Mouse (Mus musculus) spleen, postnatal 4 days (tissue): ENCODE data around the gene Cyth2.

Source experiments
- DNase-seq, 2 experiments: peaks; one replicate each; pipeline ENCODE4 v3.0.0; 2022; ENCODE audit warnings: low spot score in 2 of 2

The Cyth2 gene

DNA sequence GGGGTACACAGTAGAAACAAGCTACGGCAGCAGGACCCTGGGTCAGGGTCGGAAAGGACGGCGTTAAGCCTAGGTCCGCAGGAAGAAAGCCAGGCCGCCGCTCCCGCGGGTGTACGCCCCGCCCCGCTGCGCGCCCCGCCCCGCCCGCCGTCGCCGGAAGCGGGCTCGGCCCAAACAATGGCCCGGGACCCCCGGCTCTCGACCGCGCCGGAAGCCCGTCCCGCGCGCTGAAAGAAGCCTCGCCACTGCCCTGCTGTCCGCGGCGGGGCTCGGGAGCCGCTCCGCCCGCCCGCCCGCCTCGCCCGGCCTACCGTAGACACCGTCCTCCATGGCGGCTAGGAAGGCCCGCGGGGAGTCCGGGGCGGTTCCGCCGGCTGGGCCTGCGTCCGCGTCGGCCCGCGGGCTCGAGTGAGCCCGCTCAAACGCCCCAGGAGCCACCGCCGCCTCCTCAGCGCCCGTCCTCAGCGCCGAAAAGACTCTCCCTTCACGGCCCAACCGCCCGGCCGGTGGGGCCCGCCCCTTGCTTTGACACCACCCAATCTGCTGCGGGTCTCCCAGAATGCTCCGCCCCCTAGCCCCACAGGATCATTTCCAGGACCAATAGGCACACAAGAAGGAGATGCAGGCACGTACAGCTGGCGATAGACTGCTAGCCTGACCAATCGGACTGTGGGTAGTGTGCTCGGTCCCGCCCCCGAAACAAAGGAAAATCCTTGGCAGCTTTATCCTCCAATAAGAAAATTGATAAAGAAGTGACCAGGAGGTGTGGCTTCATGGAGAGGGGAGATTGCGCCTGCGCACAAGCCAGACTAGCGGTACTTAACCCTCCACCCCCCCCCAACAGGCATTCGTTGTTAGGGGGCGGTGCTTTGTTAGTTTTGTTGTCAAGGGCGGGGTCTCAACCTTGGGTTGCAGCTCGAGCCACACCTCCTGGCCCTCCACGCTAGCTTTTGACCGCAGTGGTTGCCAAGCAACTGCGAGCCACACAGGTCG lies at the start of gene Cyth2:
TSS of gene Cyth2 (minus strand) at position 795 of the 993 bp plus-strand sequence.
- peak; percentile 98 to 99 for DNase-seq

DNA sequence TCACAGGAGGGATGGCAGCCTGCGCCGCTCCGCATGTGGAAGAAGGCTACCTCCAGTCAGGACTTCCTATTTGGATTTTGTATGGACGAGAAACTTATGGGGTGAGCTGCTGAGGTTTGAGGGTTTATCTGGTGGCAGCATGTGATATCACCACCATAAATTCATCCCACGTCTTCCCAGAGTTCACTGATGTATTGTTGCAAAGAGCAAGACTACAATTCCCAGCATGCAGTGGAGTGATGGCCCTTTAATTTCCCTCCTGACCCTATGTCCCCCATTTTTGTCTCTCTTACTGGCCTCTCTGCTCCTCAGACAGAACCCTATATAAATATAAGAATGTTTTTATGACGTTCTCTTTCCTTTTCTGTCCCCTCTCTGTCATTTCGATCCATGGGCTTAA lies 48.4 kb upstream of the Cyth2 start:
- no peak for DNase-seq

DNA sequence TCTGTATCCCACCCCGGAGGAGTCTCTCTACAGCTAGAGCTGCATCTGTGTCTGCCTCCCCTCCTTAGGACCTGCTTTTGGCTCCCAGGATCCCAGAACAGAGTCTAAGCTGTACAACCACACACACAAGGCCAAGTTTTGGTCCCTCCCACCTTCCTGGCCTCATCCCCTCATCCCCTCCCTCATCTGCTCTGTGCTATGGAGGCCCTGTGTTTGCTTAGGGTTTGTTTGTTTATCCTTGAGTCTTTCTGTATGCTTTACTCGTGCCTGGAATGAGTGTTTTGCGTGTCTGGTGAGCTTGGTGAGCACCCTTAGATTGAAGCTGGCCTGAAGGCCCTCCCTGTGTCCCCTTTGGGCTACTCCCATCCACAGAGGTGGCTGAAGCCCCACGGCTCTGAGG lies 44.6 kb upstream of the Cyth2 start:
- DNase-seq = no peak

DNA sequence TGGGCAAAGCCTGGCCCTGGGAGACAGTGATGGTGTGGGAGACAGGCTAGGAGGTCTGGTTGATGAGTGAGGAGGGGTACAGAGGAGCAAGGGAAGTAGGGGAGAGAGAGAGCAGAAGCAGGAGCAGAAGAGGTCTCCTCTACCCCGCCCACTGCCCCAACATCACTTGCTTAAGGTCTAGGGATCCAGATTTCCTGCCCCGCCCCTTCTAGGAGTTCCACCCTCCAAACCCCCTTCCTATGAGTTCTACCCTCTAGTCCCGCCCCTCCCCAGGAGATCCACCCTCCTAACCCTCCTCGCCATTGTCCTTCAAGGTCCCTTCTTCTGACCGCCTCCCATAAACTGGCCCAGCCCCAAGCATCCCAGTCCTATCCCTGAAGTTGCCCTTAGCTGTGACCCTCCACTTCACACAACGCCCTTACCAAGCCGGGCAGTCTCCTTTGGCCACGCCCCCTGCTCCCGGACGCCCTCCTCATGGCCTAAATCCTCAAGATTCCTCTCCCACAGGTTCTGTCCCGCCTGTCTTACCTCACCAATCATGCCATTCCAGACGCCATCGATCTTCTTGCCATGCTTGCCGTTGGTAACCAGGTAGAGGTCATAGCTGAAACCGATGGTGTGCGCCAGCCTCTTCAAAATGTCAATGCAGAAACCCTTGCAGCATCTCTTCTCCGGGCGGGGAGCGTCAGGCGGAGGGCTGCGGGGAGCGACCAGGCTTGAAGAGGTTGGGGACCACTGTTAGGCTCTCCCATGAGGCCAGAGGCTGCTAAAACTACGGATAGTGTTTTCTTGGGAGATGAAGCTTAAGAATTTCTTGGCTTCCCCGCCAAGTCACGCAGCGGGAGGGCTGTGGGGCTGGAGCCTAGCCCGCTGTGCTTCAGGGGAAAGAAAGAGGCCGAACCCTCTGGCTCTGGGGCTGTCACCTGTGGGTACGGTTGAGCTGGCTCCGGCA lies 42.8 kb upstream of the Cyth2 start:
- DNase-seq = no peak

DNA sequence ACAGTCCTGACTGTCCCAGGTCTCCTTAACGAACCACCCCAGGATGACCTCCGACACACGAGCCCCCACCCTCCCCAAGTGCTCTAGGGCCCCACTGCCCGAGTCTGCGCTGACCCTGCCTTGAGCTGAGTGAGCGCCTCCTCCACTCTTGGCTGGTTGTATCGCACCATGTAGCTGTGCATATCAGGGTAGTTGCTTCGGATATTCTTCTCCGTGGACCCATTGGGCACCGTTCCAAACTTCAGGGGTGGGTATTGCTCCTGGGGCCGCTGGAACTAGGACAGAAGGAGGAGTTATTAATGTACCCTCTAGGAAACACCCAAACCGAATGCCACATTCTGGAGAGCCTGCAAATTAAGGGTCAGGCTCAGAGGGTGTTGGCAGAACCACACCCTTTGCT lies 38.7 kb upstream of the Cyth2 start:
- no peak for DNase-seq

DNA sequence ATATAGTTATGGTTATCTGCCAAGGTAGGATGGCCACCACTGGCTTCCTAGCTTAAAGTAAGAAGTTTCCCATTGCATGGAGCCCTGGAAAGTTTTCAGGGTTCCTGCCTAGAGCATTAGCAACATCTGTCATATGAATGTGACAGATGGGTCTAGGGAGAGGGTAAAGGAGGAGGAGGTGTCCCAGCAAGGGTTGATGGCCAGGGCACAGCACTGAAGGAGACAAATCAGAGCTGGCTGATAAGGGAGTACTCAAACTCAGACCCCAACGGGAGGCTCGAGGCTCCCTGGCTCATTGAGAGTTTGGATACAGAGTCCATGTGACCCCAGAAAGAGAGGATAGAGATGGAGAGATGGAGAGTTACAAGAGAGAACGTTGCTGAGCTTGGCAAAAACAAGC lies 36.3 kb upstream of the Cyth2 start:
- DNase-seq = no peak

DNA sequence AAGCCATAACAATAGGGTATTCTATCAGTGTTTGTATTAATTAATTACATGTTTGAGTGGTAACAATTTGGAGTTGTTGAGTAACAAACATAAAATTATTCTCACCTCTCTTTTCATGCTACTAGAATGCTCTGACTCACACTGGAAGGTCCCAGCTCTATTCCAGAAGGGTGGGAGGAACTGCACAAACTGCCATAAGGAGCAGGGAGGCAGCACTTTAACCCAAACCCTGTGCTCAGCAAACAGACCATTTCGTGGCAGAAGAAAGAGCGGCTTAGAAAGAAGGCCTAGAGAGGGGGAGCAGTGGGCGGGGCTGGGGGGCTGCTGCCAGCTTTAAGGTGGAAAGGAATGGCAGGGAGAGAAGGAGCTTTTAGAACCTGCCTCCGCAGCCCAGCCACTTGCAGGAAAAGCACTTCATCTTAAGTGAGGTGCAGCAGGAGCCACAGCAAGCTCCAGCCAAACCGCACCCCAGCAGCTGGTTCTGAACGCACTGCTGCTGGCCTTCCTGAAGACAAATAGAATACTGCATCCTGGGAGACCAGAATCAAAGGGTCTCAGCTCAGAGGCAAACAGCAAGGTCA lies 34.2 kb upstream of the Cyth2 start:
- no peak for DNase-seq

DNA sequence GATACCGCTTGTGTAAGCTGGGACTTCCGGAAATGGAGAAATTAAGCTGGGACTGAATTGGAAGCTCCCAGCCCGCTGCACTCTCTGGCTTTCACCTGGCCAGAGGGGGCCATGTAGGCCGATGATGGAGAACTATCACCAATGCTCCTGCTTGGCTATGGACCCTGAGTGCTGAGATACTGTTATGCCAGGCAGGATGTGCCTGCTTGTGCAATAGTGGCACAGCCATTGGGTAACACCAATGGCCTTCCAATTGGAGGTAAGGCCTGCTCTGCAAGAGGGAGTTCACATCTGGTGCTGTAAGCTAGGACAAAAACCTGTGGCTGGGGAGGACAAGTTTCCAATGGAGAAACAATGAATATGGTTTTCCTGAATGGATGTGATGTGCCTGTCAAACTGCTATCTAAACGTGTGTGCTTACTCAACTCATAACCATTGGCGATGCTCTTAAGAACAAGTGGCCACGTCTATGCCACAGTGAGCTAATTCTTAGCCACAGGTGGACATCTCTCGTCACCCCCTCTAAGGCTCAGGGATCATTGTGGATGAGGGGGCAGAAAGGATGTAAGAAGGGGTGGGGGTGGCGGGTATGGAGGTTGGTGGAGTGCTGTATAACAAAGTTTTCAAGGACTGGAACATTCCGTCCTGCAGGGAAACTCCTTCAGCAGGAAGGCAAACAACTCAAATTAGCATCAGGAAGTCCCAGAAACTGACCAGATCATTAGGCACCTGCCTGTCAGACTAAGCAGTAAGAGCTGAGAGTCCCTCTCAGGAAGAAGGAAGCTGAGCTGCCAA lies 28.8 kb upstream of the Cyth2 start:
- no peak for DNase-seq

DNA sequence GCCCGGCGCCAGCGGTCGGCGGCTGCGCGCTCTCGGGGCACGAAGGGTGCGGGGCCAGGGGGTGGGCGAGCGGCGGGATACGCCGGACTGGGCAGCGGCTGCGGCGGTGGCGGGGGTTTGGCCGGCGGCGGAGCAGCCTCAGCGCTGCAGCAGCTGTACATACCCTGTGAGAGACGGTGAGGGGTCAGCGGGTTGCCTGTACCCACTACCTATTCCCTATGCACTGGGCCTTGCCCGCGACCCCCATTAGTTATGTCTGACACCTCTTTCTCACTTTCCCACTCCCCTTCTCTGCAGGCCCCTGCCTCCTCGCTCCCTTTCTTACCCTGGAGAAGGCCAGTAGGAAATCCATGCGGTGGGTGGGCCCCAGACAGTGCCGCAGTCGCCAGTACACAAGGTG lies 19.5 kb upstream of the Cyth2 start:
- DNase-seq = no peak

DNA sequence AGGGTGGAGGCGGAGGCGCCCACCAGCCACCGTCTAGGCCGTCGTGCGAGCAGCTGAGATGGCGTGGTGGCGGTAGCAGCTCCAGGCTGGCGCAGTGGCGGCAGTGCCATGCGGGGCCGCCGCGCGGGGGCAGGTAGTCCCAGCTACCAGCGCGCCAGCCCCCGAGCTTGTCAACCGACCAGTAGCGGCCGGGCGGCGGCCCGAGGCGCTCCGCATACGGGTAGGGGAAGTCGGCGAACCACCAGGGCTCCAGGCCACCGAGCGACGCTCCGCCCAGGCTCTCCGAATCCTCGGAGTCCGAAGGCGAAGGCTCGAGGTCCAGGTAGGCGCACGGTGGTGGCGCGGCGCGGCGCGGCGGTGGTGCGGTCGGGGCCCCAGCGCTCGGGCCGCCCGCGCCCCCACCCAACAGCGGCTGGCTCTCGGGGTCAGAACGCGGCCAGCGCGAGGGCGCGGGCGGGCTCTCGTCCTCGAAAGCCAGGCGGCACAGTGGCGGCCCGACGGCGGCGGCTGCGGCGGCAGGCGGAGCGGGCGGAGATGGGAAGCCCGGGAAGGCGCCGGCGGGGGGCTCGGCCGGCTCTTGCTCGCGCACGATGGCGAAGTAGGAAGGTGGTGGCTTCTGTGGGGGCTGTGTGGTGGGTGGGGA lies 18.9 kb upstream of the Cyth2 start:
- no peak for DNase-seq

DNA sequence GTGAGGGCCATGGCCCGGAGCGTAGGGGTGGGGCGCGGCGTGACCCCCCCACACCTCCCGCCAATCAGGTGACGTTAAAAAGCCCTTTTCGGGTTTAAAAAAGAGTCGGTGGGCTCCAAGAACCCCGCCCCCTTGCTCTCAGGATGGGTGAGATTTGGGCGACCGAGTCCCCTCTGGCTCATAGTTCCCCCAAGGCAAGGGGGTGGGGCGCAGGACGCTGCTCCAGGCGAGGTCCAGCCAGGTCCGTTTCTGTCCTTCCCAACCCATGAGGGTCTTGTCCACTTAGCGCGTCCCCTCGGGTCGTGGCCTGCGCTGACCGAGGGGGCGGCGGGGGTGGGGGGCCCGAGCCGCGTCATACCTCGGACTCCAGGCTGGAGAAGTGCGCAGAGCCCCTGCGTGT lies 18.0 kb upstream of the Cyth2 start:
- DNase-seq = no peak

DNA sequence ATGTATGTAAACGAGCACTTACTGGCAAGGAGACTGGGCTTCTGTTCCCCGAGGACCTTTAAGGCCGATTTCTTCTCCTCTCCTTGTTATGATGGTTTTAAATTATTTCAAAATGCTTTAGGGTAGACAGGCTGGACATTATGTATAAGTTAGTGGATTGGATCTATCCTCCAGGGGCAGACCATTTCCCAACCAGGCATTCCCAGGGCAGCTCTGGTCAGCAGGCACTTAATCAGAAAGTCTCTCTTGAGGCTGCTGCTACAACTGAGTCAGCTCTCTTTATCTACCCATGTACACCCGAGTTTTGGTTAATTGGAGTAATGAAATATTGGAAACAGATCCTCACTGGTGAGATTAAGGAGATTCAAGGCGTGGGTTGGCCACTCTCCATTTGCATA lies 16.7 kb upstream of the Cyth2 start:
- DNase-seq = no peak

DNA sequence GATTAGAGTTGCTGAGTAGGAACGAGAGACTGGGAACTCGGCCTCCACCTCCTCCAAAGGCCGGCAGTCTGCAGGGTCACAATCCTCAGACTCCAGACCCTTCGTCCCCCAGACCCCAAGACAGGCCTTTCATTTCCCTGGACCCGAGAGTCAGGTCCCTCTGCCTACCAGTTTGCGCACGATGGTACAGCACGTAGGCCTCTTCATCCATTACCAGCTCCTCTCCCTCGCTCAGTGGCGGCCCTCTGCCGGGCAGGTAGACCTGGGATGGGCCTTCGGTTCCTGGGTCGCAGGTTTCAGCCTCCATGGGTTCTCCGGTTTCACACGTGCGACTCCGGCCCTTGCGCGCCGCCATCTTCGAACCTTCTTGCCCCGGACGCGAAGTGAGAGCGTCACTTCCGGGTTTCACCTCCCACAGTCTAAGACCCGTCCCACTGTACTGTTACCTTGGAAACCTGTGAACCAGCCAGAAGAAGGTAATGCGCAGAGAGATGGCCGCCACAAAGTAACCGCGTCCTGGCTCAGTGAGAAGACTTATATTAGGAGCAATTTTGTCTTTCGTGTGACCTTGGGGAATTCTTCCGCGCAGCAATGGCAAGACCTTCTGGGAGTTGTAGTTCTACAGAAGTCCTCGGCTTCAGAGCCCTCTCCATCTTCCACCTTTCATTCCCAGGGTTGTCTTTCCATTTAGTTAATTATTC lies 16.2 kb upstream of the Cyth2 start, which contains the start of gene Grwd1:
TSS of gene Grwd1 (minus strand) at position 518 of the 701 bp plus-strand sequence.
- DNase-seq = peak; percentile 69 to 86

DNA sequence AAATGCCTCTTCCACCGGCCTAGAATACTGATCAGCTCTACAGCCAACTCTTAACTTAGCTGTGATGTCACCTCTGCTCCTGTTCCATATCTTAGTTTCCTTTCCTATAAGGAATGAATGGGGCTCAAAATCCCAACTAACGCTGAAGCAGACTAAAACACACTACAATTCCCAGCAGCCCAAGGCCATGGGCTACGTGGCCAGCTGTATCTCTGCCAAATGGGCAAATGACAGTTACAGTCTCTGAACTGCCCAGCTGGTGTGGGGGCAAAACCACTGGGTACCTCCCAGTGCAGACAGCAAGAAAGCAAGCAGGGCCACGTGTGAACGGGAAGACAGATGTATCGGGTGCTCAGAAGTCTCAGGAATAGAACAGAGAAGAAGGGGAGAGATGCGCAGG lies 12.2 kb upstream of the Cyth2 start:
- no peak for DNase-seq

DNA sequence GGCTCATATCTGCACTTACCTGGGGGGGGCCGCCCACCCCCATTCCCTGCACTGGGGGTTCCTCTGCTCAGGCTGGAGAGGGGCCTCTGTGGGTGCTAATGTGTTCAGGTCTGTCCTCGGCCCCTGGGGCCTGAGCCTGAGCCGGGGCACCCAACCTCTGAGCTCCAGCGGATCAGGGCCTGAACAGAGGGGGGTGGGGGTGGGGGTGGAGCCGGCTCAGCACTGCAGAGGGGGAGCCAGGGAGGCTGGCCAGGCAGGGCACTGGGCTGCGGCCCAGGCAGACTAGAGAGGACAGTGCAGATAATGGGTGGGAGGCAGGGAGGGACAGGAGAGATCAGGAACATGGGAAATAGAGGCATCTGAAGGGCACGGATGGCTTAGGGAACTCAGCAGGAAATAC lies 10.2 kb upstream of the Cyth2 start, which contains the start of gene Kcnj14:
TSS of gene Kcnj14 (minus strand) at position 185 of the 400 bp plus-strand sequence.
- DNase-seq = no peak

DNA sequence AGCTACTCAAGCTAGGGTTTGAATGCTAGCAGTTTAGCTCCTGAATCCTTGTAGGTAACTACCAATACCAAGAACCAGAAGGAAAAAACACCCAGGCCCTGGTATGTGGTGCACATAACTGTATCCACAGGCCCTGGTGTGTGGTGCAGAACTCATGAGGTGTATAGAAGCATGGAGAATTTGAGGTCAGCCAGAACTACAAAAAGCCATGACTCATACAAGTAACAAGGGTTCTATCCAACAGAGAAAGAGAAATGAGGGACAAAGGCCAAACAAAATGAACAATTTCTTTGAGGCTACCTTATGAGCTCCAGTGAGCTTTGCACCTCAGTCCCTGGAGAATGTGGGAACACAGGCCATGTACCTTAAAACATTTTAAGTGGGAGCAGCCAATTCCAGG lies 6.5 kb upstream of the Cyth2 start:
- no peak for DNase-seq

DNA sequence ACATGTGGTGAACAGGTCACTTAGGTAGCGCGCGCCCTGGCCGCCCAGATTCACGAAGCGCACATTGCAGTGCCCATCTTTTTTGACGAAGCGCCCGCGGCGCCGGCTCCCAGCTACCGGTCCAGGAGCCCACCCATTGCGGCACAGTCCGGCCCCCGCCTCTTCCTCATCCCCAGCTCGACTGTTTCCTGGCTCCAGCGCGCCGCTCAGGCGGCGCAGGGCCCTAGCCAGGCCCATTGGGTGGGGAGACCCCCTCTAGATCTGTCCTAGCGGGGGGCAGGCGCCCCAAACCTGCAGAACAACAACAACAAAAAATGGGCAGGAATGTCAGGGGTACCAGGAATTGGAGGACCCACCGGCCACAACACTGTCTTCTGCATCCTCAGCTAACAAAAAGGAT lies 5.5 kb upstream of the Cyth2 start:
- no peak for DNase-seq

DNA sequence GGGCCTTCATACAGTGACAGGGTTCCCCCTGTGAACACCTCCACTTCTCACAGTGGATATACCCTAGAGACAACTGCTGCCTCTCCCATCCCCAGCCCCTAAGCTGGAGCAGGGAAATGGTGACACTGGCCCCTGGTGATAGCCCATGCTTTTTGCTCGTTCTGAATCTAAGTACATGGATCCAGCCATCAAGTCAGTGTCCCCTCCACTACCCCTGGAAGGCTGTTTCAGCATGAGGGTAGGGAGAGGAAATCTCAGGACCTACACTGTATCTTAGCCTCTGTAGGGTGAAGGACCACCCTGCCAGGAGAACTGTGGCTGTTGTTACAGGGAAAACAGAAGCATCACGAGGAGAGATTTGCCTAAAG lies 1.6 kb upstream of the Cyth2 start:
- DNase-seq = no peak

DNA sequence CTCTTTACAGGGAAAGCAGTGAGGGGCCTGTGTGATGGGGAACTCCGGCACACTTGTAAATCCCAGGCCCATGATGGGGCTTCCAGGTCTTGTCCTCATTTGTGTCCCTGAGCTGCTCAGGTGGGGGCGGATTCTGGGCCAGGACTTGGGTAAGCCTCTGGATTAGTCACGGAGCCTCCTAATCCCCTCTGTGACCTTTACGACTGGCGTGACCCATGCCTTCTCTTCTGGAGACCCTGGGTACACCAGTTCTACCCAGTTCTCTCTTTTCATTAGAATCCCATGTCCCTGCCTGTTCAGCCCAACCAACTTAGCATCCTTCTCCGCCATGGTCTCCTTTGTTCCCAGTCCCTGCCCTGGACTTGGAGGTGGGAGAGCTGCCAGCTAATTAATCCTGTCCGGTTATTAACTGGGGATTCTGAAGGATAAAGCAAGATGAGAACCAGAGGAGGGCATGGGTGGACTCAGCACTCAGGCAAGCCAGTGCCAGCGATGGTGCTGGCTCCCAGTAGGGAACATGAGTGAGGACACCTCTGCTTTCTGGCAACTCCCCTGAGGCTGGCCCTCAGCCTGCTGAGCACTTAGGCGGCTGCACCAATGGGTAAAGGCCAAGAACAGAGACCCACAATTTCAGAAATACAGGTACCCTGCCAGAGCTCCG lies 1.1 kb upstream of the Cyth2 start:
- DNase-seq = no peak

DNA sequence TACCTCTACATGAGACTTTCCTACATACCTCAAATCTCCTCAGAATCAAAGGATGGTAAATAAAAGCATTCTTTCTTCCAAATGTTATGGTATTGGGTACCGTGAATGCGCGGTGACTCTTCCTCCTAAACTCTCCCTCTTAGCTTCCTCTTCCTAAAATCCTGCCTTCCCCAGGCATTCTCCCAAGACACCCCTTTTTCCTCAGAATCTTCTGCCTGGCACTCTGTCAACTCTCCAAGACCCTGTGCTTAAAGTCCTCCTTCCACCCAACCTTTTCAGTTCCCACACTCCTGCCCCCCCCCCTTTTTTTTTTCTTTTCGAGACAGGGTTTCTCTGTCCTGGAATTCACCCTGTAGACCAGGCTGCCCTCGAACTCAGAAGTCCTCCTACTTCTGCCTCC lies 460 bp upstream of the Cyth2 start:
- DNase-seq = no peak
